Mouse (Mus musculus): ENCODE results near the gene Pptc7. TPM values are rescaled to one million over a fixed set of nuclear protein-coding genes. Genes with fewer than 3 reads are reported as not detected.

Pptc7 gene
- polyA plus RNA-seq, 1 experiment from 2014 or later = 8.0 TPM

- DNase-seq (ENCODE audit: low spot score) = no peak
- WGBS = 89% methylated on average over 3 of the region's 3 CpGs
- Histone ChIP-seq H3K27ac (replicated peaks) (no peak overlapping the region), H3K4me3 (no peak overlapping the region), H3K9me3 (no peaks in the 10 kb centered on the region), H3K27me3 (replicated peaks; ENCODE audit: low read depth, poor library complexity, severe bottlenecking) (no peaks in the 10 kb centered on the region), H3K36me3 (replicated peaks) (peaks cover 43% of the 10 kb centered on the region), H3K4me1 (no peaks in the 10 kb centered on the region)
These were observed 43.1 kb downstream of the Pptc7 start for GRCm38 (mm10) chr5:122327283-122327682.

- 90% methylated on average over 4 of the region's 4 CpGs for WGBS
These were observed 46.1 kb downstream of the Pptc7 start for GRCm38 (mm10) chr5:122330269-122330668.

GRCm38 (mm10) chr5:122334682-122335081, 50.5 kb downstream of the Pptc7 start:
- Histone ChIP-seq H3K27ac (replicated peaks) (no peak overlapping the region), H3K4me3 (no peak overlapping the region)
- WGBS = 75% methylated on average over 3 of the region's 3 CpGs

More at GRCm38 (mm10) chr5:122330269-122330668, 46.1 kb downstream of the Pptc7 start:
- no peak overlapping the region for H3K27ac ChIP-seq (replicated peaks)
- no peak overlapping the region for H3K4me3 ChIP-seq
- peaks cover 21% of the 10 kb centered on the region for H3K36me3 ChIP-seq (replicated peaks)
- no peaks in the 10 kb centered on the region for H3K27me3 ChIP-seq (replicated peaks; ENCODE audit: low read depth, poor library complexity, severe bottlenecking)
- H3K4me1 ChIP-seq = no peaks in the 10 kb centered on the region
- no peak for DNase-seq (ENCODE audit: low spot score)
- no peaks in the 10 kb centered on the region for H3K9me3 ChIP-seq

GRCm38 (mm10) chr5:122336554-122337294, 52.6 kb downstream of the Pptc7 start:
- no peaks in the 10 kb centered on the region for H3K4me1 ChIP-seq
- WGBS = 92% methylated on average over 7 of the region's 7 CpGs
- no peaks in the 10 kb centered on the region; the same call in 1 of the 2 replicates for H3K36me3 ChIP-seq (replicated peaks)
- no peak for DNase-seq (ENCODE audit: low spot score)
- H3K27ac ChIP-seq (replicated peaks) = no peak overlapping the region
- H3K9me3 ChIP-seq = no peaks in the 10 kb centered on the region
- no peak overlapping the region for H3K4me3 ChIP-seq
- H3K27me3 ChIP-seq (replicated peaks; ENCODE audit: low read depth, poor library complexity, severe bottlenecking) = no peaks in the 10 kb centered on the region

More at GRCm38 (mm10) chr5:122334682-122335081, 50.5 kb downstream of the Pptc7 start:
- Histone ChIP-seq H3K27me3 (replicated peaks; ENCODE audit: low read depth, poor library complexity, severe bottlenecking) (no peaks in the 10 kb centered on the region), H3K36me3 (replicated peaks) (no peaks in the 10 kb centered on the region), H3K4me1 (no peaks in the 10 kb centered on the region), H3K9me3 (no peaks in the 10 kb centered on the region)
- no peak for DNase-seq (ENCODE audit: low spot score)

- no peaks in the 10 kb centered on the region for H3K27me3 ChIP-seq (replicated peaks; ENCODE audit: low read depth, poor library complexity, severe bottlenecking)
These were observed 58.7 kb downstream of the Pptc7 start for GRCm38 (mm10) chr5:122342874-122343273.

GRCm38 (mm10) chr5:122343768-122344167, 59.6 kb downstream of the Pptc7 start:
- H3K9me3 ChIP-seq = no peaks in the 10 kb centered on the region
- H3K4me3 ChIP-seq = no peak overlapping the region
- H3K36me3 ChIP-seq (replicated peaks) = no peaks in the 10 kb centered on the region; the same call in 1 of the 2 replicates
- 59% methylated on average over 7 of the region's 7 CpGs for WGBS
- H3K27me3 ChIP-seq (replicated peaks; ENCODE audit: low read depth, poor library complexity, severe bottlenecking) = no peaks in the 10 kb centered on the region
- DNase-seq (ENCODE audit: low spot score) = no peak
- no peaks in the 10 kb centered on the region for H3K4me1 ChIP-seq
- H3K27ac ChIP-seq (replicated peaks) = no peak overlapping the region

More at GRCm38 (mm10) chr5:122342874-122343273, 58.7 kb downstream of the Pptc7 start:
- no peaks in the 10 kb centered on the region for H3K9me3 ChIP-seq
- no peaks in the 10 kb centered on the region for H3K4me1 ChIP-seq
- WGBS = 79% methylated on average over 1 of the region's 1 CpGs
- no peak for DNase-seq (ENCODE audit: low spot score)
- no peak overlapping the region for H3K27ac ChIP-seq (replicated peaks)
- H3K4me3 ChIP-seq = no peak overlapping the region
- H3K36me3 ChIP-seq (replicated peaks) = no peaks in the 10 kb centered on the region; the same call in 1 of the 2 replicates

GRCm38 (mm10) chr5:122344260-122344659, 60.1 kb downstream of the Pptc7 start:
- Histone ChIP-seq H3K36me3 (replicated peaks) (no peaks in the 10 kb centered on the region; the same call in 1 of the 2 replicates), H3K9me3 (no peaks in the 10 kb centered on the region), H3K4me1 (no peaks in the 10 kb centered on the region), H3K4me3 (no peak overlapping the region), H3K27me3 (replicated peaks; ENCODE audit: low read depth, poor library complexity, severe bottlenecking) (no peaks in the 10 kb centered on the region), H3K27ac (replicated peaks) (no peak overlapping the region)
- 10% methylated on average over 5 of the region's 5 CpGs for WGBS
- peak; percentile 83 for DNase-seq (ENCODE audit: low spot score)

- DNase-seq (ENCODE audit: low spot score) = no peak
- H3K4me3 ChIP-seq = no peak overlapping the region
- H3K27me3 ChIP-seq (replicated peaks; ENCODE audit: low read depth, poor library complexity, severe bottlenecking) = no peaks in the 10 kb centered on the region
- WGBS = 79% methylated on average over 4 of the region's 4 CpGs
- H3K4me1 ChIP-seq = no peaks in the 10 kb centered on the region
- H3K9me3 ChIP-seq = no peaks in the 10 kb centered on the region
- H3K36me3 ChIP-seq (replicated peaks) = no peaks in the 10 kb centered on the region
- no peak overlapping the region for H3K27ac ChIP-seq (replicated peaks)
These were observed 61.6 kb downstream of the Pptc7 start for GRCm38 (mm10) chr5:122345777-122346176.

- Histone ChIP-seq H3K27ac (replicated peaks) (peak within 1 kb of the TSS; percentile 90), H3K4me1 (peaks cover 19% of the 10 kb centered on the region), H3K27me3 (replicated peaks; ENCODE audit: low read depth, poor library complexity, severe bottlenecking) (no peaks in the 10 kb centered on the region), H3K9me3 (no peaks in the 10 kb centered on the region), H3K36me3 (replicated peaks) (peaks cover 9% of the 10 kb centered on the region), H3K4me3 (peak within 1 kb of the TSS; percentile 99)
- WGBS = 3% methylated on average over 51 of the region's 51 CpGs
- peak; percentile 99 for DNase-seq (ENCODE audit: low spot score)
These were observed 69.8 kb downstream of the Pptc7 start, which contains the start of the genes Rad9b and Vps29 for GRCm38 (mm10) chr5:122353807-122354491. Gene Rad9b, minus strand, starts transcription at chr5:122354233. Gene Vps29, plus strand, starts transcription at chr5:122354369.

- H3K36me3 ChIP-seq (replicated peaks) = peaks cover 15% of the 10 kb centered on the region
- DNase-seq (ENCODE audit: low spot score) = no peak
- peak overlapping the region; percentile 87 for H3K27ac ChIP-seq (replicated peaks)
These were observed 70.4 kb downstream of the Pptc7 start for GRCm38 (mm10) chr5:122354492-122355067.

GRCm38 (mm10) chr5:122371591-122372191, 87.5 kb downstream of the Pptc7 start, which contains the start of gene Gpn3:
Gene Gpn3, plus strand, starts transcription at chr5:122371876.
- H3K4me1 ChIP-seq = peaks cover 17% of the 10 kb centered on the region
- peak within 1 kb of the TSS; percentile 90 for H3K27ac ChIP-seq (replicated peaks)
- H3K9me3 ChIP-seq = no peaks in the 10 kb centered on the region
- WGBS = under 1% methylated on average over 44 of the region's 46 CpGs
- peaks cover 66% of the 10 kb centered on the region for H3K36me3 ChIP-seq (replicated peaks)
- no peak for DNase-seq (ENCODE audit: low spot score)
- no peaks in the 10 kb centered on the region for H3K27me3 ChIP-seq (replicated peaks; ENCODE audit: low read depth, poor library complexity, severe bottlenecking)
- H3K4me3 ChIP-seq = peak within 1 kb of the TSS; percentile 80

More at GRCm38 (mm10) chr5:122354492-122355067, 70.4 kb downstream of the Pptc7 start:
- Histone ChIP-seq H3K4me1 (peaks cover 19% of the 10 kb centered on the region), H3K4me3 (peak overlapping the region; percentile 99), H3K9me3 (no peaks in the 10 kb centered on the region), H3K27me3 (replicated peaks; ENCODE audit: low read depth, poor library complexity, severe bottlenecking) (no peaks in the 10 kb centered on the region)
- under 1% methylated on average over 57 of the region's 57 CpGs for WGBS

GRCm38 (mm10) chr5:122372192-122372769, 88.1 kb downstream of the Pptc7 start, which contains the start of gene Fam216a:
Gene Fam216a, minus strand, starts transcription at chr5:122372364.
- Histone ChIP-seq H3K4me1 (peaks cover 17% of the 10 kb centered on the region), H3K27me3 (replicated peaks; ENCODE audit: low read depth, poor library complexity, severe bottlenecking) (no peaks in the 10 kb centered on the region), H3K27ac (replicated peaks) (peak within 1 kb of the TSS; percentile 90), H3K9me3 (no peaks in the 10 kb centered on the region), H3K4me3 (peak within 1 kb of the TSS; percentile 80), H3K36me3 (replicated peaks) (peaks cover 66% of the 10 kb centered on the region)
- WGBS = under 1% methylated on average over 53 of the region's 53 CpGs
- DNase-seq (ENCODE audit: low spot score) = peak; percentile 99

All from embryonic facial prominence, embryonic 10.5 days (tissue).